Mouse (Mus musculus) heart, embryonic 14.5 days (tissue): ENCODE results near the gene Arhgap18. TPM values are rescaled to one million over a fixed set of nuclear protein-coding genes. Genes with fewer than 3 reads are reported as not detected.

Experiments
- ATAC-seq: fragments of 200-750 bp; cut with Nextera tagmentation; 2 replicates; pipeline ENCODE4 v1.8.0; 2017; ENCODE audit warnings: low read depth, moderate TSS enrichment; ENCODE audit not compliant: insufficient number of reproducible peaks, insufficient read depth, low FRiP score
- H3K27ac ChIP-seq, 2 experiments: fragments of 200-500 bp in 1 of 2; fragments of 300-500 bp in 1 of 2; sonication (generic) in 1 of 2; replicated peaks in 1 of 2; 2 replicates each; pipeline ENCODE4 v1.5.1; 2012 to 2014; ENCODE audit warnings: low read depth in 2 of 2, low read length in 2 of 2, control low read depth in 1 of 2, mild to moderate bottlenecking in 1 of 2, mixed read lengths in 1 of 2; ENCODE audit not compliant: control insufficient read depth in 1 of 2, insufficient read depth in 1 of 2
- H3K27me3 ChIP-seq: fragments of 300-500 bp; sonication (generic); 2 replicates; pipeline ENCODE4 v1.6.1; 2014; ENCODE audit warnings: mild to moderate bottlenecking, low read length, control low read depth; ENCODE audit not compliant: control insufficient read depth, insufficient read depth
- H3K36me3 ChIP-seq: fragments of 300-500 bp; sonication (generic); 2 replicates; pipeline ENCODE4 v1.6.1; 2014; ENCODE audit warnings: mild to moderate bottlenecking, control low read depth, low read length, mixed read lengths; ENCODE audit not compliant: control insufficient read depth, insufficient read depth
- H3K4me1 ChIP-seq, 2 experiments: fragments of 200-500 bp in 1 of 2; fragments of 300-500 bp in 1 of 2; sonication (generic) in 1 of 2; 2 replicates each; pipeline ENCODE4 v1.6.1; 2012 to 2014; ENCODE audit warnings: low read length in 2 of 2, control low read depth in 1 of 2, mixed read lengths in 1 of 2; ENCODE audit not compliant: control insufficient read depth in 2 of 2, insufficient read depth in 2 of 2
- H3K4me2 ChIP-seq: fragments of 300-500 bp; sonication (generic); 2 replicates; pipeline ENCODE4 v1.6.1; 2014; ENCODE audit warnings: mild to moderate bottlenecking, low read length
- H3K4me3 ChIP-seq, 2 experiments: fragments of 200-500 bp in 1 of 2; fragments of 300-500 bp in 1 of 2; sonication (generic) in 1 of 2; 2 replicates each; pipeline ENCODE4 v1.5.1; 2012 to 2014; ENCODE audit warnings: low read length in 2 of 2, mild to moderate bottlenecking in 2 of 2, control low read depth in 1 of 2, low read depth in 1 of 2, moderate library complexity in 1 of 2; ENCODE audit not compliant: control insufficient read depth in 1 of 2, insufficient read depth in 1 of 2
- H3K9ac ChIP-seq: fragments of 300-500 bp; sonication (generic); 2 replicates; pipeline ENCODE4 v1.6.1; 2014; ENCODE audit warnings: mild to moderate bottlenecking, low read length
- H3K9me3 ChIP-seq: fragments of 300-500 bp; sonication (generic); 2 replicates; pipeline ENCODE4 v1.6.1; 2016; ENCODE audit warnings: low read length, control low read depth; ENCODE audit not compliant: control insufficient read depth
- WGBS: fragments of 180-500 bp; shearing (Covaris S2); extraction: QIAGEN DNeasy Blood & Tissue Kit; methylation state at CpG from one replicate; pipeline ENCODE4 v1.1.7; 2014; 5-methylcytosine and 5-hydroxymethylcytosine counted together
- polyA plus RNA-seq: library from polyadenylated mRNA; unstranded; fragments of >200 nt; fragmentation: Nextera tagmentation; extraction: Ambion mirVana; gene quantifications from 2 replicates; pipeline ENCODE4 v1.2.1, GENCODE M21; 2014

The Arhgap18 gene
- polyA plus RNA-seq, 1 experiment from 2014 or later = 44.9 TPM

DNA sequence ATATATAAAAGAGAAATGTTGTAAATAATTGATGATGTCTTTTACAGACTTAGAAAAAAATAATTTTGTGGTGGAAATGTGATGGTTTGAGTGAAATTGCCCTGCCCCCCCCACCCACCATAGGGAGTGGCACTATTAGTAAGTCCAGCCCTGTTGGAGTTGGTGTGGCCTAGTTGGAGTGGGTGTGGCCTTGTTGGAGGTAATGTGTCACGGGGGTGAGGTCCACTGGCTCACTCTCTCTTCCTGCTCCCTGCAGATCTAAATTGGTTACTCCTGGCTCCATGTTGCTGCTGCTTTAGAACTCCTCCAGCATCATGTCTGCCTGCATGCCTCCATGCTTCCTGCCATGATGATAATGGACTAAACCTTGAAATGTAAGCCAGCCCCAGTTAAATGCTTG lies 186.3 kb downstream of the Arhgap18 start:
- H3K36me3 ChIP-seq = no peaks in the 10 kb centered on the region
- no peaks in the 10 kb centered on the region for H3K9me3 ChIP-seq
- no peak overlapping the region for H3K4me2 ChIP-seq
- H3K9ac ChIP-seq = no peak overlapping the region
- no peaks in the 10 kb centered on the region for H3K4me1 ChIP-seq
- H3K27ac ChIP-seq = no peak overlapping the region
- H3K4me3 ChIP-seq = no peak overlapping the region
- no peaks in the 10 kb centered on the region for H3K27me3 ChIP-seq
- 52% methylated on average over 1 of the region's 1 CpGs for WGBS
- no peak for ATAC-seq

GRCm38 (mm10) chr10:26948331-26948730 lies 195.1 kb downstream of the Arhgap18 start:
- H3K9me3 ChIP-seq = no peaks in the 10 kb centered on the region
- WGBS = 12% methylated on average over 2 of the region's 2 CpGs
- no peaks in the 10 kb centered on the region; a peak in 1 of 4 replicates for H3K4me1 ChIP-seq
- no peak for ATAC-seq
- no peak overlapping the region for H3K4me3 ChIP-seq
- no peak overlapping the region for H3K4me2 ChIP-seq
- H3K27me3 ChIP-seq = no peaks in the 10 kb centered on the region
- no peaks in the 10 kb centered on the region for H3K36me3 ChIP-seq
- H3K9ac ChIP-seq = no peak overlapping the region
- H3K27ac ChIP-seq = no peak overlapping the region

GRCm38 (mm10) chr10:26949667-26950066 lies 196.4 kb downstream of the Arhgap18 start:
- Histone ChIP-seq H3K27me3 (no peaks in the 10 kb centered on the region), H3K27ac (no peak overlapping the region), H3K4me1 (no peaks in the 10 kb centered on the region; a peak in 1 of 4 replicates), H3K36me3 (no peaks in the 10 kb centered on the region), H3K4me3 (no peak overlapping the region), H3K9ac (no peak overlapping the region), H3K4me2 (no peak overlapping the region), H3K9me3 (no peaks in the 10 kb centered on the region)
- WGBS = 56% methylated on average over 8 of the region's 8 CpGs
- no peak for ATAC-seq

DNA sequence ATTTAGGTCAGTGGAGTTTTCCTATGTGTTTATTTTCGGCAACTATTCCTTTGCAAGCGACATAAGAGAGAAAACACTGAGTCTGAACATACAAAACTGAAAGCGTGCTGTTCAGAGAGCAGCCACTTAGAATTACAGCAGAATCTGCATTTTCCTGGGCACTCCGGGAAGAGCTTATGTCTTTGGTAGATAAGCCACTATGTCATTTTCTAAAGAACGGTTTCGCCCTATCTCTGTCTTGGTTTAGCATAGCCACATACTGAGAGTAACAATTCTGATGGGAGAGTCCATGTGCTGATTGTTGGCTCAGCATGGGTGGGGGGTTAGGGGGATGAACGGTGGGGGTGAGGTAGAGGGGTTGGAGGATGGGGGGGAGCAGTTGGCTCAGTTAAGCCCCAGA lies 197.2 kb downstream of the Arhgap18 start:
- no peak overlapping the region for H3K4me3 ChIP-seq
- no peak overlapping the region for H3K27ac ChIP-seq
- no peaks in the 10 kb centered on the region for H3K9me3 ChIP-seq
- no peaks in the 10 kb centered on the region; a peak in 1 of 4 replicates for H3K4me1 ChIP-seq
- H3K36me3 ChIP-seq = no peaks in the 10 kb centered on the region
- no peak overlapping the region for H3K9ac ChIP-seq
- ATAC-seq = no peak
- H3K4me2 ChIP-seq = no peak overlapping the region
- WGBS = 67% methylated on average over 7 of the region's 7 CpGs
- H3K27me3 ChIP-seq = no peaks in the 10 kb centered on the region

DNA sequence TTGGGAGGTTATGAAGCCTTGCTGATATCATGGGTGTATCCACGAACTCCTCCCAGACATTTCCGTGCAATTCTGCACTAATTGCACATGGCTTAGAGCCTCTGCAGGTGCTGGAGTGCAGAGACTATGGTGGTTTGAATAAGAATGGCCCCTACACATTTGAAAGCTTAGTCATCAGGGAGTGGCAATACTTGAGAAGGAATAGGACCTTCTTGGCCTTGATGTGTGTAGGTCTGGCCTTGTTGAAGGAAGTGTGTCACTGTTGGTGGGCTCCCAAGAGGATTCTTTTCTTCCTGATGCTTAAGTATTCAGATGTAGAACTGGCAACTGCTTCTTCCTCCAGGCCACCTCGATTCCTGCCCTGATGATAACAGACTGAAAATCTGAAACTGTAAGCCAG lies 205.3 kb downstream of the Arhgap18 start:
- Histone ChIP-seq H3K9ac (no peak overlapping the region), H3K4me1 (no peaks in the 10 kb centered on the region), H3K4me3 (no peak overlapping the region), H3K4me2 (no peak overlapping the region), H3K27me3 (no peaks in the 10 kb centered on the region), H3K36me3 (no peaks in the 10 kb centered on the region), H3K9me3 (no peaks in the 10 kb centered on the region), H3K27ac (no peak overlapping the region)
- WGBS = 66% methylated on average over 3 of the region's 3 CpGs
- no peak for ATAC-seq
